Mouse (Mus musculus) forebrain, embryonic 11.5 days (tissue): ENCODE data around the gene Zfp874b. TPM values are rescaled to one million over a fixed set of nuclear protein-coding genes. Genes with fewer than 3 reads are reported as not detected.

ENCODE experiments used
- polyA plus RNA-seq: library from polyadenylated mRNA; unstranded; fragments of >200 nt; fragmentation: Nextera tagmentation; extraction: Ambion mirVana; gene quantifications from 2 replicates; pipeline ENCODE4 v1.2.1, GENCODE M21; 2014

Zfp874b gene
- polyA plus RNA-seq, 1 experiment from 2014 or later, result 0.79 TPM

Other genes starting within 250 kb of the Zfp874b start
- gene Zfp458, start 205.8 kb downstream of the Zfp874b start, polyA plus RNA-seq, result 1.5 and 1.9 TPM in 2 replicates
- 0.36 and 0.56 TPM in 2 replicates for gene Zfp457, start 177.8 kb downstream of the Zfp874b start, polyA plus RNA-seq
- gene Zfp595, start 151.7 kb downstream of the Zfp874b start, polyA plus RNA-seq, result 1.7 and 2.3 TPM in 2 replicates
- gene Gm28044, start 123.7 kb downstream of the Zfp874b start, polyA plus RNA-seq, result 1.6 and 2.1 TPM in 2 replicates
- 0.95 and 1.1 TPM in 2 replicates for gene Zfp953, start 123.7 kb downstream of the Zfp874b start, polyA plus RNA-seq
- gene Gm28041, start 108.5 kb downstream of the Zfp874b start, polyA plus RNA-seq, result not detected in 2 replicates
- 0.79 and 0.81 TPM in 2 replicates for gene Zfp456, start 108.4 kb downstream of the Zfp874b start, polyA plus RNA-seq
- 3.7 and 4.4 TPM in 2 replicates for gene Zfp429, start 84.4 kb downstream of the Zfp874b start, polyA plus RNA-seq
- 0.56 and 0.76 TPM in 2 replicates for gene Zfp459, start 62.8 kb downstream of the Zfp874b start, polyA plus RNA-seq
- 5.2 and 6.0 TPM in 2 replicates for gene Zfp874a, start 32.6 kb downstream of the Zfp874b start, polyA plus RNA-seq
- gene Zfp58, start 16.3 kb upstream of the Zfp874b start, polyA plus RNA-seq, result 14.3 and 15.3 TPM in 2 replicates
- gene Gm26965, start 41.9 kb upstream of the Zfp874b start, polyA plus RNA-seq, result 0.19 TPM in 1 of 2 replicates, not detected in the other
- gene Zfp87, start 41.9 kb upstream of the Zfp874b start, polyA plus RNA-seq, result 27.3 and 29.5 TPM in 2 replicates
- 16.9 and 19.2 TPM in 2 replicates for gene Zfp748, start 69.6 kb upstream of the Zfp874b start, polyA plus RNA-seq
- gene Zfp729b, start 125.4 kb upstream of the Zfp874b start, polyA plus RNA-seq, result 4.1 and 5.5 TPM in 2 replicates
- not detected in 2 replicates for gene Gm49345, start 153.5 kb upstream of the Zfp874b start, polyA plus RNA-seq
- gene Zfp729a, start 153.5 kb upstream of the Zfp874b start, polyA plus RNA-seq, result 3.4 and 4.5 TPM in 2 replicates
- 12.8 and 13.6 TPM in 2 replicates for gene Zfp738, start 202.8 kb upstream of the Zfp874b start, polyA plus RNA-seq
- 4.9 and 5.9 TPM in 2 replicates for gene Zfp65, start 244.9 kb upstream of the Zfp874b start, polyA plus RNA-seq